Mouse (Mus musculus) A20 (cell line): ENCODE results near the gene Pcif1.
"Not testable (repeated sequence)": the region's sequence is repeated elsewhere in the genome, so short reads cannot be mapped to it uniquely, and the experiment has no call there.

Experiments used
- DNase-seq: peaks from one replicate; pipeline ENCODE4 v3.0.0-alpha.2; 2011; ENCODE audit warnings: low read depth, low spot score

The Pcif1 gene

GRCm38 (mm10) chr2:164879228-164879567 lies at the start of gene Pcif1:
TSS of gene Pcif1 (plus strand) at chr2:164879304.
- DNase-seq: peak; percentile 93

GRCm38 (mm10) chr2:164831029-164831428 lies 48.1 kb upstream of the Pcif1 start:
- DNase-seq: peak; percentile 85

GRCm38 (mm10) chr2:164832032-164832747 lies 46.9 kb upstream of the Pcif1 start:
- DNase-seq: peak; percentile 69

- DNase-seq: peak; percentile 93
These were observed 46.3 kb upstream of the Pcif1 start, which contains the start of gene Ctsa for GRCm38 (mm10) chr2:164832748-164833301. TSS of gene Ctsa (plus strand) at chr2:164832873.

GRCm38 (mm10) chr2:164833314-164833959 lies 45.7 kb upstream of the Pcif1 start, which contains the start of gene Neurl2:
TSS of gene Neurl2 (minus strand) at chr2:164833456.
- peak; percentile 99 for DNase-seq

GRCm38 (mm10) chr2:164834531-164834930 lies 44.6 kb upstream of the Pcif1 start:
- no peak for DNase-seq

- no peak for DNase-seq
These were observed 43.9 kb upstream of the Pcif1 start for GRCm38 (mm10) chr2:164835164-164835563.

- peak; percentile 48 for DNase-seq
These were observed 33.3 kb upstream of the Pcif1 start for GRCm38 (mm10) chr2:164845782-164846181.

- DNase-seq: no peak
These were observed 29.0 kb upstream of the Pcif1 start for GRCm38 (mm10) chr2:164850061-164850460.

GRCm38 (mm10) chr2:164855572-164855971 lies 23.5 kb upstream of the Pcif1 start:
- DNase-seq: not testable (repeated sequence)

- DNase-seq: no peak
These were observed 22.6 kb upstream of the Pcif1 start for GRCm38 (mm10) chr2:164856309-164857100.

GRCm38 (mm10) chr2:164857101-164857821 lies 21.8 kb upstream of the Pcif1 start, which contains the start of gene Pltp:
TSS of gene Pltp (minus strand) at chr2:164857711.
- no peak for DNase-seq

- DNase-seq: no peak
These were observed 21.1 kb upstream of the Pcif1 start for GRCm38 (mm10) chr2:164857842-164858553.

- DNase-seq: no peak
These were observed 19.9 kb upstream of the Pcif1 start for GRCm38 (mm10) chr2:164859155-164859554.

- no peak for DNase-seq
These were observed 19.3 kb upstream of the Pcif1 start for GRCm38 (mm10) chr2:164859640-164860432.

GRCm38 (mm10) chr2:164861094-164861493 lies 18.0 kb upstream of the Pcif1 start:
- DNase-seq: no peak

- peak; percentile 66 for DNase-seq
These were observed 16.8 kb upstream of the Pcif1 start for GRCm38 (mm10) chr2:164862179-164862861.

- DNase-seq: not testable (repeated sequence)
These were observed 15.7 kb upstream of the Pcif1 start for GRCm38 (mm10) chr2:164863411-164863810.

GRCm38 (mm10) chr2:164864593-164864992 lies 14.5 kb upstream of the Pcif1 start:
- DNase-seq: no peak
